Mouse (Mus musculus) embryonic facial prominence, embryonic 14.5 days (tissue): ENCODE results near the gene Dmac2. TPM values are rescaled to one million over a fixed set of nuclear protein-coding genes. Genes with fewer than 3 reads are reported as not detected.
A peak's percentile ranks its signal among the peaks of the same experiment; 100 is the strongest.

Source experiments
- ATAC-seq: fragments of 200-750 bp; cut with Nextera tagmentation; 2 replicates; pipeline ENCODE4 v1.8.0; 2017; ENCODE audit warnings: low read depth, moderate number of reproducible peaks, moderate TSS enrichment
- DNase-seq: peaks from one replicate; pipeline ENCODE4 v3.0.0-alpha.2; 2015; ENCODE audit warnings: low spot score
- H3K27ac ChIP-seq: fragments of 300-500 bp; sonication (generic); replicated peaks from 2 replicates; pipeline ENCODE4 v1.5.1; 2014; ENCODE audit warnings: low read depth, mild to moderate bottlenecking, low read length, moderate library complexity
- H3K27me3 ChIP-seq: fragments of 300-500 bp; sonication (generic); replicated peaks from 2 replicates; pipeline ENCODE4 v1.6.1; 2014; ENCODE audit warnings: low read length; ENCODE audit not compliant: control insufficient read depth, insufficient read depth
- H3K36me3 ChIP-seq: fragments of 300-500 bp; sonication (generic); 2 replicates; pipeline ENCODE4 v1.6.1; 2014; ENCODE audit warnings: low read length, mixed read lengths; ENCODE audit not compliant: control insufficient read depth, insufficient read depth
- H3K4me1 ChIP-seq: fragments of 300-500 bp; sonication (generic); 2 replicates; pipeline ENCODE4 v1.6.1; 2014; ENCODE audit warnings: antibody characterized with exemption, low read length; ENCODE audit not compliant: control insufficient read depth, insufficient read depth
- H3K4me2 ChIP-seq: fragments of 300-500 bp; sonication (generic); 2 replicates; pipeline ENCODE4 v1.6.1; 2014; ENCODE audit warnings: low read depth, mild to moderate bottlenecking, low read length, moderate library complexity, mixed read lengths
- H3K4me3 ChIP-seq: fragments of 300-500 bp; sonication (generic); 2 replicates; pipeline ENCODE4 v1.5.1; 2014; ENCODE audit warnings: low read depth, mild to moderate bottlenecking, low read length
- H3K9ac ChIP-seq: fragments of 300-500 bp; sonication (generic); 2 replicates; pipeline ENCODE4 v1.6.1; 2014; ENCODE audit warnings: low read depth, mild to moderate bottlenecking, low read length, moderate library complexity, mixed read lengths
- H3K9me3 ChIP-seq: fragments of 300-500 bp; sonication (generic); 2 replicates; pipeline ENCODE4 v1.6.1; 2016; ENCODE audit warnings: low read length; ENCODE audit not compliant: control insufficient read depth
- WGBS: fragments of 180-500 bp; shearing (Covaris S2); extraction: QIAGEN DNeasy Blood & Tissue Kit; methylation state at CpG from one replicate; pipeline ENCODE4 v1.1.7; 2014; 5-methylcytosine and 5-hydroxymethylcytosine counted together
- polyA plus RNA-seq: library from polyadenylated mRNA; unstranded; fragments of >200 nt; fragmentation: Nextera tagmentation; extraction: Ambion mirVana; gene quantifications from 2 replicates; pipeline ENCODE4 v1.2.1, GENCODE M21; 2014

Gene Dmac2
- polyA plus RNA-seq, 1 experiment from 2014 or later: 30.3 TPM

DNA sequence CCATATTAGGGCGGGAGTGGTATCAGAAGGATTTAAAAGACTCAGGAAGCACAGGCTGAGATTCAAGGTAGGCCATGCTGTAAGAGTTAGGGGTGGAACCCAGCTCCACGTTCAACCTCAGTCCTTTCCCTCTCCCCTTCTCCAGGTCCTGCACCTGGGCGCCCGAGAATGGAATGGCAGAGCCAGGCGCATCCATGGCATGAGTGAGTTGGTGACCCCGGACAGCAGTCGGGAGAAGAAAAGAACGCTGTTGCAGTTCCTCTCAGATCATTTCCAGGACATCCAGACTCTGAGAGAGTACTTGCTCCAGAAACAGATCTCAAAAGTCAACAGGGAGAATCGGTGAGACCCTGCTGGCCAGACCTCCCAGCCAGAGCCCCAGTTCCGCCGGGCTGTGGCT lies 1.5 kb downstream of the Dmac2 start:
- H3K4me2 ChIP-seq: no peak overlapping the region
- no peaks in the 10 kb centered on the region for H3K27me3 ChIP-seq
- H3K4me3 ChIP-seq: no peak overlapping the region
- H3K27ac ChIP-seq: no peak overlapping the region
- no peak for DNase-seq
- peaks cover 33% of the 10 kb centered on the region; the same call in 1 of the 2 replicates for H3K36me3 ChIP-seq
- no peak for ATAC-seq
- WGBS: 88% methylated on average over 11 of the region's 11 CpGs
- H3K4me1 ChIP-seq: peaks cover 4% of the 10 kb centered on the region
- no peaks in the 10 kb centered on the region for H3K9me3 ChIP-seq
- no peak overlapping the region for H3K9ac ChIP-seq

DNA sequence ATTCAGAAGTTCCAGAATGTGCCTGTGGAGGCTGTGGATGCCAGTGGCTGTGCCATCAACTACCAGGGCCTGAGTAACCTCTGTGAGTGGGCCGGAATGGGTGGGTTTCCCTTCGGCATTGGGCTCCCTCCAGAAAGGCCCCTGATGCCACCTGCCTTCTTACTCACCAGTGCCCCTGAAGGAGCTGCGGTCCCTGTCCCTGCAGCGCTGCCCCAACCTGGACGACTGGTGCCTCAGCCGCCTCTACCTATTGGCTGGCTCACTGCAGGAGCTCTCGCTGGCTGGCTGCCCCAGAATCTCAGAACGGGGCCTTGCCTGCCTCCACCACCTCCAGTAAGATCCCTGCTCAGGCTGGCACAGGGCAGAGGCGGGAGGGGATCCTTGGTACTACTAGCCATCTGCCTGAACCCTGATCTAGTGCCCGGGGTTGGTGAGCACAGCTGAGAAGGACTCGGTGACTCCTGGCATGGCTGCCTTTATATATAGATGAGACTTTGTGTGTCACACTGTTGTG lies 4.7 kb downstream of the Dmac2 start:
- Histone ChIP-seq H3K4me1 (peaks cover 3% of the 10 kb centered on the region), H3K27me3 (no peaks in the 10 kb centered on the region), H3K9ac (no peak overlapping the region), H3K27ac (no peak overlapping the region), H3K4me2 (no peak overlapping the region), H3K9me3 (no peaks in the 10 kb centered on the region), H3K4me3 (no peak overlapping the region), H3K36me3 (peaks cover 35% of the 10 kb centered on the region; the same call in 1 of the 2 replicates)
- no peak for DNase-seq
- no peak for ATAC-seq
- WGBS: 95% methylated on average over 11 of the region's 11 CpGs

DNA sequence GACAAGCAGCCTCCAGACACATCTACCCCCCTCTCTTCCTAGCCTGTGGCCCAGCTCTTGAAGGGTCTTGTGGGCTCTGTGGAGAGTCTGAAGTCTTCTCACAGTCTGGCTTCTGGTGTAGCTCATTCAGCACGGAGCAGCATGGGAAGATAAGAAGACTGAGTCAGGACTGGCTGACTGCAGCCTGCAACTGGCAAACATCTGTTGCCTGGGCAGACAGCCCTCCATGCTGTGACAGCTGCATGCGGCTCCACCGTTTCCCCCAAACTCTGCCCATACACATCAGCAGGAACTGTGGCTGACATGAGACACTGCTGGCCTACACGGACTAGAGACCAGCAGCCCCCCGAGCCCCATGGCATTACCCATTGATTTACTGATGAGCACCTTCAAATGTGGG lies 5.6 kb downstream of the Dmac2 start:
- Histone ChIP-seq H3K9me3 (no peaks in the 10 kb centered on the region), H3K4me1 (peaks cover 3% of the 10 kb centered on the region), H3K4me3 (no peak overlapping the region), H3K9ac (no peak overlapping the region), H3K36me3 (peaks cover 43% of the 10 kb centered on the region; the same call in 1 of the 2 replicates), H3K27ac (no peak overlapping the region), H3K4me2 (no peak overlapping the region), H3K27me3 (no peaks in the 10 kb centered on the region)
- WGBS: 62% methylated on average over 5 of the region's 5 CpGs
- no peak for ATAC-seq
- peak; percentile 61 for DNase-seq

GRCm38 (mm10) chr7:25625594-25626250 lies 6.5 kb downstream of the Dmac2 start:
- Histone ChIP-seq H3K4me2 (no peak overlapping the region), H3K4me1 (peaks cover 3% of the 10 kb centered on the region; the same call in 1 of the 2 replicates), H3K27me3 (no peaks in the 10 kb centered on the region), H3K9ac (no peak overlapping the region), H3K9me3 (no peaks in the 10 kb centered on the region), H3K27ac (no peak overlapping the region), H3K36me3 (peaks cover 52% of the 10 kb centered on the region; the same call in 1 of the 2 replicates), H3K4me3 (no peak overlapping the region)
- ATAC-seq (no peak), DNase-seq (no peak)
- 79% methylated on average over 10 of the region's 10 CpGs for WGBS

DNA sequence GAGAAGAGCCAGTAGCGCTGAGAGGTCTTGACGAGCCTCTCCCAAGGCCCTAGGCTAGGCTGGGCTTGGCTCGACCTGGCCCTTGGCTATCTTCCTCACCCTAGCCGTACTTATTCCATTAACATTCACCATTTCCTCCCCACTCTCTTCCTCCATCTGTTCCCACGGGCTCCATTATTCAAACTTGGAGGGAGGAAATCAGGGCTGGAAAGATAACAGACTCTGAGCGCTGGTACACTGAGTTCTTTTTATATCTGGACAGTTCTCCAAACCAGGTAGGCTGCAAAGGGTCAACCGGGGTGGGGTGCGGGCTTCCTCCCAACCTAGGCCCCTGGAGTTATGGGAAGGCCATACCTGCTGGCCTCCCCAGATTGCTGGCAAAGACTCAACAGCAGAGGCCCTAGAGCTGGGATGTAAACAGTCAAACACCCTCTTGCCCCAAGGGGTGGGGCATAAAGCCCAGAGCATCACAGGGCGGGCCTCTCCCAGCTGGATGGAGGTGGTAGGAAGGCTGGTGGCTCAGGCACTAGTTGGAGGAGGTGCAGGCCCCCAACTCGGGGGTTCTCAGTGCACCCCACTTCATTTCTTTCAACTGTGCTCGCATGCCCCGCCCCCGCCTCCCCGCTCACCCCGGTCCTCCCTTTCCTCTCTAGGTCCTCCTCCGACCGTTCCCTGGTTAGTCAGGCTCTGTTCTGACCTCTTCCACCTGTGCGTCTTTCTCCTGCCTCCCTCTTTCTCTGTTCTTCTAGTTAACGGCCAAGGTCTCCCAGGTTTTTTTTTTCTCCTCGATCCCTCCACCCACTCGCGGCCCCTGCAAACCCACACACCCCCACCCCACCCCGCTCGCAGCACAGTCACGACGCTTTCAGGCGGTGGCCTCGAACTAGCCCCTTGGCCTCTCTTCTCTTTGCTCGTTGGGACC lies 7.6 kb downstream of the Dmac2 start, which contains the start of gene B3gnt8:
B3gnt8 (plus strand) TSS at position 146 of the 922 bp plus-strand sequence.
- ATAC-seq (peak; percentile 32; the same call in 1 of the 2 replicates), DNase-seq (peak; percentile 54)
- Histone ChIP-seq H3K9ac (peak within 1 kb of the TSS; percentile 59), H3K4me1 (peaks cover 3% of the 10 kb centered on the region; the same call in 1 of the 2 replicates), H3K4me3 (peak within 1 kb of the TSS; percentile 41), H3K9me3 (no peaks in the 10 kb centered on the region), H3K4me2 (peak within 1 kb of the TSS; percentile 70), H3K36me3 (peaks cover 58% of the 10 kb centered on the region), H3K27ac (peak within 1 kb of the TSS; percentile 52), H3K27me3 (no peaks in the 10 kb centered on the region)
- 20% methylated on average over 27 of the region's 29 CpGs for WGBS

GRCm38 (mm10) chr7:25627431-25628322 lies 8.5 kb downstream of the Dmac2 start:
- peak overlapping the region; percentile 59 for H3K9ac ChIP-seq
- DNase-seq (peak; percentile 72), ATAC-seq (peak; percentile 83)
- peak overlapping the region; percentile 41 for H3K4me3 ChIP-seq
- H3K27me3 ChIP-seq: no peaks in the 10 kb centered on the region
- peaks cover 3% of the 10 kb centered on the region; the same call in 1 of the 2 replicates for H3K4me1 ChIP-seq
- peaks cover 52% of the 10 kb centered on the region for H3K36me3 ChIP-seq
- WGBS: 14% methylated on average over 31 of the region's 38 CpGs
- H3K9me3 ChIP-seq: no peaks in the 10 kb centered on the region
- H3K27ac ChIP-seq: peak overlapping the region; percentile 52
- peak overlapping the region; percentile 70 for H3K4me2 ChIP-seq

DNA sequence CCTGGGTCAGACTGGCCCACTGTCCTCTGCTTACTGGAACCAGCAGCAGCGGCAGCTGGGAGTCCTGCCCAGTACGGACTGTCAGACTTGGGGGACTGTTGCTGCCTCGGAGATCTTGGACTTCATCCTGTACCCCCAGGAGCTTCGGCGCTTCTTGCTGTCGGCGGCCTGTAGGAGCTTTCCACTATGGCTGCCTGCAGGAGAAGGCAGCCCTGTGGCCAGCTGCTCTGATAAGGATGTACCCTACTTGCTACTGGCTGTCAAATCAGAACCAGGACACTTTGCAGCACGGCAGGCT lies 9.1 kb downstream of the Dmac2 start:
- ATAC-seq: no peak
- Histone ChIP-seq H3K4me3 (peak overlapping the region; percentile 41; the same call in 1 of the 2 replicates), H3K36me3 (peaks cover 55% of the 10 kb centered on the region), H3K4me2 (peak overlapping the region; percentile 70), H3K27me3 (no peaks in the 10 kb centered on the region), H3K4me1 (peaks cover 3% of the 10 kb centered on the region; the same call in 1 of the 2 replicates), H3K9ac (peak overlapping the region; percentile 59; the same call in 1 of the 2 replicates), H3K9me3 (no peaks in the 10 kb centered on the region), H3K27ac (no peak overlapping the region)
- 55% methylated on average over 8 of the region's 8 CpGs for WGBS
- no peak for DNase-seq

DNA sequence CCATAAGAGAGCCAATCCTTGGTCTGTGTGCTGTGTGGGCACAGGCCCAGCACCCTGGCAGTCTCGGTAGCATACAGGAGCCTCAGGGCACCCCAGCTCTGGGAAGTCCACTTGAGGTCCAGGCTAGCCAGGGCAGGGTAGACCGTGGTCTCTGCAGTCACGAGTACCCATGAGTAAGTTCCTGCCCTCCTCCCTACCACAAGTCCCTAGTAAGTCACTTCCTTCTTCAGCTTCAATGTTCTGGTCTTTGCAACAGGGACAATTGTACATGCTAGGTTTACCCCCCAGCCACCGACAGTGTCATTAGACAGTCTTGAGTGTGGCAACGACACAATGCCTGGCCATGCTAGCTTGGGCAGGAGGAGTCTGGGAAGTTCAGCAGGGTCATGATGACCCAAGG lies 13.5 kb downstream of the Dmac2 start:
- Histone ChIP-seq H3K9me3 (no peaks in the 10 kb centered on the region), H3K36me3 (peaks cover 53% of the 10 kb centered on the region), H3K27me3 (no peaks in the 10 kb centered on the region), H3K4me1 (peaks cover 3% of the 10 kb centered on the region; the same call in 1 of the 2 replicates), H3K4me3 (no peak overlapping the region), H3K9ac (no peak overlapping the region), H3K4me2 (no peak overlapping the region), H3K27ac (no peak overlapping the region)
- ATAC-seq (no peak), DNase-seq (no peak)
- 89% methylated on average over 5 of the region's 5 CpGs for WGBS
